Mouse (Mus musculus) gastrocnemius, adult 18-20 months (tissue): ENCODE data around the gene Tnfsf14. TPM values are rescaled to one million over a fixed set of nuclear protein-coding genes. Genes with fewer than 3 reads are reported as not detected.

ENCODE experiments used
- microRNA-seq: library from miRNA; unstranded; fragments of <30 nt; microRNA quantifications from one replicate; pipeline ENCODE4 v1.2.0, GENCODE M21; 2021
- total RNA-seq, 2 experiments: library from RNA; stranded (reverse); gene quantifications; 2 replicates each; pipeline ENCODE4 v1.2.3; 2021

The Tnfsf14 gene
- total RNA-seq, 2 experiments from 2014 or later: not detected

Small RNAs within 50 kb of the gene (microRNA-seq; reads per million reads assigned to microRNA genes)
- not detected for gene Mir6978

Other genes starting within 250 kb of the Tnfsf14 start
- not detected for gene Acer1, start 212.1 kb downstream of the Tnfsf14 start, total RNA-seq
- 10 to 100 TPM; 36.9 to 38.3 TPM for gene Clpp, start 203.9 kb downstream of the Tnfsf14 start, total RNA-seq
- 10 to 100 TPM; 26.9 to 27.9 TPM for gene Alkbh7, start 196.8 kb downstream of the Tnfsf14 start, total RNA-seq
- not detected for gene Pspn, start 194.2 kb downstream of the Tnfsf14 start, total RNA-seq
- 10 to 100 TPM; 17.1 to 19.0 TPM for gene Gtf2f1, start 182.9 kb downstream of the Tnfsf14 start, total RNA-seq
- gene Gm17949, start 182.7 kb downstream of the Tnfsf14 start, total RNA-seq: not detected
- 10 to 100 TPM; 25.9 to 27.4 TPM for gene Khsrp, start 162.7 kb downstream of the Tnfsf14 start, total RNA-seq
- not detected for gene Slc25a41, start 152.5 kb downstream of the Tnfsf14 start, total RNA-seq
- under 1 TPM in 1 of 2 experiments, not detected in 1; 0.31 TPM for gene Crb3, start 135.1 kb downstream of the Tnfsf14 start, total RNA-seq
- 10 to 100 TPM; 34.1 to 40.3 TPM for gene Slc25a23, start 134.3 kb downstream of the Tnfsf14 start, total RNA-seq
- under 1 TPM; 0.21 to 0.46 TPM for gene Dennd1c, start 115.7 kb downstream of the Tnfsf14 start, total RNA-seq
- gene Tubb4a, start 106.4 kb downstream of the Tnfsf14 start, total RNA-seq: 1 to 10 TPM in 1 of 2 experiments, under 1 TPM in 1; 0.78 to 1.1 TPM
- under 1 TPM in 1 of 2 experiments, not detected in 1; 0.57 TPM for gene Tnfsf9, start 88.9 kb downstream of the Tnfsf14 start, total RNA-seq
- gene Cd70, start 44.4 kb downstream of the Tnfsf14 start, total RNA-seq: not detected
- gene C3, start 34.0 kb upstream of the Tnfsf14 start, total RNA-seq: 10 to 100 TPM; 23.2 to 26.2 TPM
- gene Gpr108, start 54.3 kb upstream of the Tnfsf14 start, total RNA-seq: 10 to 100 TPM; 22.6 to 25.4 TPM
- 100 to 1,000 TPM; 142 to 174 TPM for gene Trip10, start 55.3 kb upstream of the Tnfsf14 start, total RNA-seq
- gene Vav1, start 84.9 kb upstream of the Tnfsf14 start, total RNA-seq: under 1 TPM; 0.32 to 0.71 TPM
- 1 to 10 TPM; 1.2 to 2.1 TPM for gene Adgre1, start 164.5 kb upstream of the Tnfsf14 start, total RNA-seq